Mouse (Mus musculus) lung, postnatal 0 days (tissue): ENCODE data around the gene Rnf213. TPM values are rescaled to one million over a fixed set of nuclear protein-coding genes. Genes with fewer than 3 reads are reported as not detected.

Experiments
- ATAC-seq: fragments of 200-750 bp; cut with Nextera tagmentation; 2 replicates; pipeline ENCODE4 v1.8.0; 2017; ENCODE audit warnings: moderate library complexity
- DNase-seq: peaks from one replicate; pipeline ENCODE4 v3.0.0-alpha.2; 2016; ENCODE audit warnings: low spot score
- H3K27ac ChIP-seq: fragments of 300-500 bp; sonication (generic); 2 replicates; pipeline ENCODE4 v1.5.1; 2014; ENCODE audit warnings: antibody characterized with exemption, mild to moderate bottlenecking, low read length, mixed read lengths
- H3K27me3 ChIP-seq: fragments of 300-500 bp; sonication (generic); replicated peaks from 2 replicates; pipeline ENCODE4 v1.6.1; 2014; ENCODE audit warnings: low read length, mixed read lengths; ENCODE audit not compliant: insufficient read depth
- H3K36me3 ChIP-seq: fragments of 300-500 bp; sonication (generic); 2 replicates; pipeline ENCODE4 v1.6.1; 2014; ENCODE audit warnings: low read length, mixed read lengths; ENCODE audit not compliant: insufficient read depth
- H3K4me1 ChIP-seq: fragments of 300-500 bp; sonication (generic); 2 replicates; pipeline ENCODE4 v1.6.1; 2014; ENCODE audit warnings: antibody characterized with exemption, low read depth, low read length, mixed read lengths; ENCODE audit not compliant: insufficient read depth
- H3K4me2 ChIP-seq: fragments of 300-500 bp; sonication (generic); replicated peaks from 2 replicates; pipeline ENCODE4 v1.6.1; 2014; ENCODE audit warnings: low read depth, mild to moderate bottlenecking, low read length, moderate library complexity, mixed read lengths
- H3K4me3 ChIP-seq: fragments of 300-500 bp; sonication (generic); 2 replicates; pipeline ENCODE4 v1.5.1; 2014; ENCODE audit warnings: low read depth, low read length
- H3K9ac ChIP-seq: fragments of 300-500 bp; sonication (generic); replicated peaks from 2 replicates; pipeline ENCODE4 v1.6.1; 2014; ENCODE audit warnings: low read depth, mild to moderate bottlenecking
- H3K9me3 ChIP-seq: fragments of 300-500 bp; sonication (generic); 2 replicates; pipeline ENCODE4 v1.6.1; 2016; ENCODE audit warnings: low read length, mixed read lengths
- CTCF ChIP-seq: IDR thresholded peaks from 2 replicates; pipeline ENCODE4 v1.5.1; 2016; ENCODE audit warnings: antibody characterized with exemption, mild to moderate bottlenecking
- EP300 ChIP-seq: IDR thresholded peaks from 2 replicates; pipeline ENCODE4 v1.6.1; 2016; ENCODE audit warnings: antibody characterized with exemption, mild to moderate bottlenecking, control low read depth
- WGBS: fragments of 180-500 bp; shearing (Covaris S2); extraction: QIAGEN DNeasy Blood & Tissue Kit; methylation state at CpG from one replicate; pipeline ENCODE4 v1.1.7; 2014; 5-methylcytosine and 5-hydroxymethylcytosine counted together
- polyA plus RNA-seq: library from polyadenylated mRNA; unstranded; fragments of >200 nt; fragmentation: Nextera tagmentation; extraction: Ambion mirVana; gene quantifications from 2 replicates; pipeline ENCODE4 v1.2.1, GENCODE M21; 2015

Rnf213 gene
- 8.2 and 9.7 TPM in 2 replicates for polyA plus RNA-seq

GRCm38 (mm10) chr11:119392800-119393482, at the start of gene Rnf213:
Gene Rnf213 (plus strand): TSS chr11:119393100.
- Histone ChIP-seq H3K4me3 (peak within 1 kb of the TSS; percentile 80), H3K27me3 (no peaks in the 10 kb centered on the region), H3K9ac (peak within 1 kb of the TSS; percentile 66), H3K4me2 (peak within 1 kb of the TSS; percentile 72), H3K36me3 (no peaks in the 10 kb centered on the region), H3K4me1 (peaks cover 12% of the 10 kb centered on the region; the same call in 1 of the 2 replicates), H3K27ac (peak within 1 kb of the TSS; percentile 98), H3K9me3 (no peaks in the 10 kb centered on the region)
- DNase-seq (peak; percentile 91), ATAC-seq (peak; percentile 46)
- WGBS, result under 1% methylated on average over 19 of the region's 19 CpGs
- TF ChIP-seq CTCF, result peak; percentile 62
- TF ChIP-seq EP300, result no peak

- WGBS, result 73% methylated on average over 8 of the region's 8 CpGs
- DNase-seq (no peak), ATAC-seq (no peak)
- no peaks in the 10 kb centered on the region for H3K9me3 ChIP-seq
- no peaks in the 10 kb centered on the region for H3K4me1 ChIP-seq
- H3K36me3 ChIP-seq, result no peaks in the 10 kb centered on the region
- H3K4me2 ChIP-seq, result no peak overlapping the region
- TF ChIP-seq CTCF (no peak), EP300 (no peak)
- H3K9ac ChIP-seq, result no peak overlapping the region
- H3K4me3 ChIP-seq, result no peak overlapping the region
- H3K27me3 ChIP-seq, result no peaks in the 10 kb centered on the region
- H3K27ac ChIP-seq, result no peak overlapping the region
Observed at GRCm38 (mm10) chr11:119344178-119344577, 48.7 kb upstream of the Rnf213 start.

GRCm38 (mm10) chr11:119344865-119345264, 48.0 kb upstream of the Rnf213 start:
- DNase-seq (no peak), ATAC-seq (no peak)
- Histone ChIP-seq H3K4me1 (no peaks in the 10 kb centered on the region), H3K9ac (no peak overlapping the region), H3K4me2 (no peak overlapping the region), H3K27ac (no peak overlapping the region), H3K4me3 (no peak overlapping the region), H3K9me3 (no peaks in the 10 kb centered on the region), H3K27me3 (no peaks in the 10 kb centered on the region), H3K36me3 (no peaks in the 10 kb centered on the region)
- no peak for TF ChIP-seq EP300
- no peak for TF ChIP-seq CTCF
- WGBS, result 61% methylated on average over 6 of the region's 6 CpGs

GRCm38 (mm10) chr11:119347125-119347524, 45.8 kb upstream of the Rnf213 start:
- H3K4me1 ChIP-seq, result no peaks in the 10 kb centered on the region
- 87% methylated on average over 4 of the region's 4 CpGs for WGBS
- no peak for ATAC-seq
- H3K27ac ChIP-seq, result no peak overlapping the region
- no peaks in the 10 kb centered on the region for H3K9me3 ChIP-seq
- H3K9ac ChIP-seq, result no peak overlapping the region
- DNase-seq, result no peak
- H3K27me3 ChIP-seq, result no peaks in the 10 kb centered on the region
- H3K4me2 ChIP-seq, result no peak overlapping the region
- no peaks in the 10 kb centered on the region for H3K36me3 ChIP-seq
- no peak for TF ChIP-seq EP300
- no peak for TF ChIP-seq CTCF
- H3K4me3 ChIP-seq, result no peak overlapping the region

- Histone ChIP-seq H3K27me3 (no peaks in the 10 kb centered on the region), H3K9ac (no peak overlapping the region), H3K4me2 (no peak overlapping the region), H3K4me3 (no peak overlapping the region), H3K36me3 (no peaks in the 10 kb centered on the region), H3K9me3 (no peaks in the 10 kb centered on the region), H3K4me1 (peaks cover 7% of the 10 kb centered on the region; the same call in 1 of the 2 replicates), H3K27ac (no peak overlapping the region)
- 62% methylated on average over 7 of the region's 7 CpGs for WGBS
- TF ChIP-seq EP300, result no peak
- DNase-seq, result no peak
- ATAC-seq, result no peak
Observed at GRCm38 (mm10) chr11:119352113-119352512, 40.8 kb upstream of the Rnf213 start.

GRCm38 (mm10) chr11:119353946-119354345, 39.0 kb upstream of the Rnf213 start:
- no peaks in the 10 kb centered on the region for H3K9me3 ChIP-seq
- H3K4me2 ChIP-seq, result no peak overlapping the region
- H3K36me3 ChIP-seq, result no peaks in the 10 kb centered on the region
- 78% methylated on average over 4 of the region's 4 CpGs for WGBS
- peaks cover 7% of the 10 kb centered on the region; the same call in 1 of the 2 replicates for H3K4me1 ChIP-seq
- no peaks in the 10 kb centered on the region for H3K27me3 ChIP-seq
- no peak overlapping the region for H3K27ac ChIP-seq
- H3K9ac ChIP-seq, result no peak overlapping the region
- no peak overlapping the region for H3K4me3 ChIP-seq
- DNase-seq, result no peak
- no peak for ATAC-seq
- TF ChIP-seq CTCF, result no peak
- no peak for TF ChIP-seq EP300
